In genomic region chr2:134974711-134975110, GRCm38 (mm10) we compare ENCODE assay signal across 14 mouse cellular contexts.
"Had no signal": no experiment of that assay in that cellular context is flagged by ENCODE, and none has a peak within 500 bp of the region (broad histone marks: within the 10 kb centered on the region; RNA-seq: fewer than 3 reads in every experiment).

No protein-coding gene starts in this region.

- H3K4me3 ChIP-seq: limb, embryonic 15.5 days; liver, embryonic 15.5 days; midbrain, embryonic 10.5 days; myocyte; neural tube, embryonic 15.5 days had no signal

- H3K4me1 ChIP-seq: liver, embryonic 15.5 days had no signal

- DNase-seq: kidney, postnatal 10 days; layer of hippocampus, postnatal 36 days; lung, embryonic 14.5 days; lung, postnatal 10 days; lung, postnatal 4 days; midbrain, embryonic 14.5 days; right cerebral cortex, adult 18-20 months; thymus, postnatal 4 days had no signal

- H3K36me3 ChIP-seq: limb, embryonic 15.5 days; liver, embryonic 15.5 days; midbrain, embryonic 10.5 days; neural tube, embryonic 15.5 days had no signal

- H3K27me3 ChIP-seq: limb, embryonic 15.5 days; liver, embryonic 15.5 days; neural tube, embryonic 15.5 days had no signal

- H3K27ac ChIP-seq: limb, embryonic 15.5 days; liver, embryonic 15.5 days; midbrain, embryonic 10.5 days; neural tube, embryonic 15.5 days; stomach, postnatal 0 days had no signal
